In the genomic region with DNA sequence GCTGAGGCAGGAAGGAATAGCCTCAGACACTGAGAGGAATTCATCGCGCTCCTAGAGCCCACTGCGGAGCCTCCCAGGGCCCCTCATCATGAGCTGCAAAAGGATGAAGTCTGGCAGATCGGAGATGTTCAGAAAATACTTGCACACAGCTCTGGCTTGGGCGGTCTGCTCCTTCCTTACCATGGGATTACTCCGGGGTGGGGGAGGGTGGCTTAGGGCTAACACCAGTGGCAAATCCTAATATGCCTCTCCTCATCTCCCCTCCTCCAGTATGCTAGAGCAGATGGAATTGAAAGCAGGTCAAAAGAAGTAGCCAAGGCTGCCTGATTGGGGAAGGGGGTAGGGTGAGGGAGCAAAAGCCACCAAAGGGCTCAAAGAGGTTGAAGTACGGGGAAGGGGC, we compare ENCODE assay signal across 8 mouse cellular contexts. TPM values are rescaled to one million over a fixed set of nuclear protein-coding genes. Genes with fewer than 3 reads are reported as not detected.
A peak's percentile ranks its signal among the peaks of the same experiment; 100 is the strongest.
DNase-seq lines count a peak whose midpoint lies in the region; ATAC-seq lines count a peak whose summit lies in the region.

No protein-coding gene starts in this region.

- H3K4me2 ChIP-seq in kidney, embryonic 14.5 days (replicated peaks; ENCODE audit: low read depth, low read length): peak overlapping the region; percentile 60
- peak overlapping the region; percentile 60 for H3K4me2 ChIP-seq in embryonic facial prominence, embryonic 15.5 days (replicated peaks)
- H3K4me2 ChIP-seq in limb, embryonic 15.5 days: peak overlapping the region; percentile 61

- H3K27ac ChIP-seq in kidney, embryonic 14.5 days (ENCODE audit: low read depth, low read length): no peak overlapping the region
- H3K27ac ChIP-seq in embryonic facial prominence, embryonic 15.5 days (replicated peaks): no peak overlapping the region
- no peak overlapping the region for H3K27ac ChIP-seq in limb, embryonic 15.5 days

- H3K27me3 ChIP-seq in kidney, embryonic 14.5 days (ENCODE audit: control insufficient read depth, insufficient read depth, low read length): no peaks in the 10 kb centered on the region; the same call in 1 of the 2 replicates
- H3K27me3 ChIP-seq in embryonic facial prominence, embryonic 15.5 days: peaks cover 9% of the 10 kb centered on the region; the same call in 1 of the 2 replicates
- H3K27me3 ChIP-seq in limb, embryonic 15.5 days: peaks cover 17% of the 10 kb centered on the region

- H3K36me3 ChIP-seq in kidney, embryonic 14.5 days (ENCODE audit: control insufficient read depth, insufficient read depth, low read length): no peaks in the 10 kb centered on the region
- H3K36me3 ChIP-seq in embryonic facial prominence, embryonic 15.5 days: no peaks in the 10 kb centered on the region
- H3K36me3 ChIP-seq in limb, embryonic 15.5 days: no peaks in the 10 kb centered on the region

- no peak overlapping the region for H3K9ac ChIP-seq in kidney, embryonic 14.5 days (ENCODE audit: low read depth, low read length)
- no peak overlapping the region for H3K9ac ChIP-seq in embryonic facial prominence, embryonic 15.5 days
- H3K9ac ChIP-seq in limb, embryonic 15.5 days: no peak overlapping the region

- no peaks in the 10 kb centered on the region for H3K4me1 ChIP-seq in kidney, embryonic 14.5 days (ENCODE audit: control insufficient read depth, insufficient read depth, low read length)
- no peaks in the 10 kb centered on the region for H3K4me1 ChIP-seq in embryonic facial prominence, embryonic 15.5 days
- H3K4me1 ChIP-seq in limb, embryonic 15.5 days: no peaks in the 10 kb centered on the region

- H3K9me3 ChIP-seq in kidney, embryonic 14.5 days (ENCODE audit: control insufficient read depth, low read length): no peaks in the 10 kb centered on the region
- no peaks in the 10 kb centered on the region for H3K9me3 ChIP-seq in embryonic facial prominence, embryonic 15.5 days (replicated peaks)
- H3K9me3 ChIP-seq in limb, embryonic 15.5 days: no peaks in the 10 kb centered on the region

- ATAC-seq in kidney, embryonic 14.5 days (ENCODE audit: low FRiP score, low TSS enrichment): peak; percentile 21; the same call in 1 of the 2 replicates
- ATAC-seq in embryonic facial prominence, embryonic 15.5 days (ENCODE audit: insufficient number of reproducible peaks, low FRiP score, low TSS enrichment, low read depth): no peak
- ATAC-seq in limb, embryonic 15.5 days (ENCODE audit: insufficient number of reproducible peaks, low FRiP score, low TSS enrichment, low read depth): no peak

- no peak for DNase-seq in kidney, adult 18-20 months
- DNase-seq in cerebellum, adult 11 months: peak; percentile 16
- DNase-seq in thymus, postnatal 4 days: no peak
- DNase-seq in Muller cell, postnatal 12 days (ENCODE audit: inconsistent ontology term): no peak
- no peak for DNase-seq in left cerebral cortex, adult 8-10 months (ENCODE audit: low spot score in 2 of 2)

- 37% methylated on average over 7 of the region's 7 CpGs for WGBS in kidney, embryonic 14.5 days
- WGBS in embryonic facial prominence, embryonic 15.5 days: 21% methylated on average over 7 of the region's 7 CpGs
- WGBS in limb, embryonic 15.5 days: 31% methylated on average over 7 of the region's 7 CpGs

- H3K4me3 ChIP-seq in kidney, embryonic 14.5 days (ENCODE audit: low read length): peak overlapping the region; percentile 40; the same call in 1 of the 2 replicates
- H3K4me3 ChIP-seq in embryonic facial prominence, embryonic 15.5 days (replicated peaks): peak overlapping the region; percentile 48
- peak overlapping the region; percentile 44 for H3K4me3 ChIP-seq in limb, embryonic 15.5 days

RNA-seq across cellular contexts. Expression of gene Tmem35a, which starts 1.7 kb away (rescaled TPM):
- polyA plus RNA-seq in kidney, embryonic 14.5 days (2014; fragmentation: Nextera tagmentation; extraction: Ambion mirVana): 7.9 and 8.9 TPM in 2 replicates
- 9.7 and 10.7 TPM in 2 replicates for polyA plus RNA-seq in embryonic facial prominence, embryonic 15.5 days (2015; fragmentation: Nextera tagmentation; extraction: Ambion mirVana)
- polyA plus RNA-seq in limb, embryonic 15.5 days (2015; fragmentation: Nextera tagmentation; extraction: Ambion mirVana): 7.4 and 8.2 TPM in 2 replicates
- 10 to 100 TPM; 58.2 to 64.5 (median 58.8) TPM for total RNA-seq in left cerebral cortex, adult 8-10 months (2022)

RNA-seq across cellular contexts. Expression of gene Cenpi, which starts 11.1 kb away (rescaled TPM):
- polyA plus RNA-seq in kidney, embryonic 14.5 days (2014; fragmentation: Nextera tagmentation; extraction: Ambion mirVana): 42.2 and 43.1 TPM in 2 replicates
- polyA plus RNA-seq in embryonic facial prominence, embryonic 15.5 days (2015; fragmentation: Nextera tagmentation; extraction: Ambion mirVana): 21.9 and 25.0 TPM in 2 replicates
- polyA plus RNA-seq in limb, embryonic 15.5 days (2015; fragmentation: Nextera tagmentation; extraction: Ambion mirVana): 21.9 and 22.9 TPM in 2 replicates
- total RNA-seq in left cerebral cortex, adult 8-10 months (2022): under 1 TPM; 0.26 to 0.55 (median 0.42) TPM

RNA-seq across cellular contexts. Expression of gene Trmt2b, which starts 20.0 kb away (rescaled TPM):
- 11.5 and 18.7 TPM in 2 replicates for polyA plus RNA-seq in kidney, embryonic 14.5 days (2014; fragmentation: Nextera tagmentation; extraction: Ambion mirVana)
- 16.6 and 17.5 TPM in 2 replicates for polyA plus RNA-seq in embryonic facial prominence, embryonic 15.5 days (2015; fragmentation: Nextera tagmentation; extraction: Ambion mirVana)
- 15.7 and 19.1 TPM in 2 replicates for polyA plus RNA-seq in limb, embryonic 15.5 days (2015; fragmentation: Nextera tagmentation; extraction: Ambion mirVana)
- 10 to 100 TPM in 3 of 4 experiments, 1 to 10 TPM in 1; 8.1 to 12.9 (median 11.5) TPM for total RNA-seq in left cerebral cortex, adult 8-10 months (2022)
